Mouse (Mus musculus): ENCODE measurements around the gene Sbk3. TPM values are rescaled to one million over a fixed set of nuclear protein-coding genes. Genes with fewer than 3 reads are reported as not detected.

The Sbk3 gene
- total RNA-seq, 2 experiments from 2014 or later = 1.8 to 15.5 TPM

DNA sequence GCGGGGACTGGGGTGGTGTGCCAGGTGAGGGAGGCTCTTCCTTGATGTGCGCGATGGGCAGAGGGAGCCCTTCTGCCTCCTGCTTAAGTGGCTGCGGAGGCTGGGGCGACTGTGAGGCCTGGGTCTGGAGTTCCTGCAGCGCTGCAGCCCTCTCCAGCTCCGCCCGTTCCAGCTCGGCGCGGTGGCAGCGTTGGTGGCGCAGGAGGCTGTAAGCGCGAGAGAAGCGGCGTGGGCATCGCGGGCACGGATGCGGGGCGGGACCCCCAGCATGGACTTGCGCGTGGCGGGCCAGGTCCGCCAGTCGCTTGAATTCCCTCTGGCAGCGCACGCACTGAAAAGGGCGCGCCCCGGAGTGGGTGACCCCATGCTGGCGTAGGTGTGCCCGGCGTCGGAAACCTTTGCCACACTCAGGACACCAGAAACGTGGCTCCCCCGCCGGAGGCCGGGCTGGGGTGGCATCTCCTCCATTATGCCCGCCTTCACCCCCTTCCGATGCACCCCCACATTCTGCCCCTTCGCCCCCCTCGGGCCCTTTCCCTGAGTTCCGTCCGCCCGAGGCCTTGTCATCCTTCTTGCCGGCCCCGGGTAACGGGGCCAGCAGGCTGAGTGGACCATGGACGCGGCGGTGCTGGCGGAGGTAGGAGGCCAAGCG, 22.5 kb upstream of the Sbk3 start:
- no peak for DNase-seq (ENCODE audit: low spot score)

DNA sequence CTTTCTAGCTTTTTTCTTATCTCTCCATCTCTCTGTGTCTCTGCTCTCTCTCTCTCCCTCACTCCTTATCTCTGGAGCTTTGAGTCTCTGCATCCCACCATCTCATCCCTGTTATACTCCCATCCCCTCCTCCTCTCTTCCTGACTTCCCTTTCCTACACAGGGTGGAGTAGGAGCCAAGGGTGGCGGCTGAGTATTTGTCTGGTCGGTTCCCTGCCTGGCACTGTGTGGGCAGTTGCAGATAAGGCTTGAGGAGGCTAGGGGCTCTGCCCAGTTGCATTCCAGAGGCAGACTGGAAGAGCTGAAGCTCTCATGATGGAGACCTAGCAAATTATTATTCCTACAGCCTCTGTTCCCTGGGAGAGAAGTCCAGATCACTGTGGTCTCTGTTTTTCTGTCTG, 17.3 kb upstream of the Sbk3 start:
- DNase-seq (ENCODE audit: low spot score) = no peak

DNA sequence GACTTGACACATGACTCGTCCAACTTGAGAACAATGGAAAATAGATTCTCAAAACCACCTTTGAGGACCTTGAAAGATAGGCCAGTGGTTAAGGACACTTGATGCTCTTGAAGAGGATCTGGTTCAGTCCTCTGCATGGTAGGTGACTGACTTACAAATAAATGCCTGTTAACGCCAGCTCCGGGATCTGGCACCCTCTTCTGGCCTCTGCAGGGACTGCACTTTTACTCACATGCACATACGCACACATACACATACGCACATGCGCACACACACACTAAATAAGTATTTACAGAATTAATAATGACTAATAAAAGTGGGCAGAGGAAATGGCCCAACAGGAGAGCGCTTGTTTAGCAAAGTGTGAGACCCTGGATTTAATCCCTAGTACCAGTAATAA, 5.9 kb upstream of the Sbk3 start:
- DNase-seq (ENCODE audit: low spot score) = no peak

DNA sequence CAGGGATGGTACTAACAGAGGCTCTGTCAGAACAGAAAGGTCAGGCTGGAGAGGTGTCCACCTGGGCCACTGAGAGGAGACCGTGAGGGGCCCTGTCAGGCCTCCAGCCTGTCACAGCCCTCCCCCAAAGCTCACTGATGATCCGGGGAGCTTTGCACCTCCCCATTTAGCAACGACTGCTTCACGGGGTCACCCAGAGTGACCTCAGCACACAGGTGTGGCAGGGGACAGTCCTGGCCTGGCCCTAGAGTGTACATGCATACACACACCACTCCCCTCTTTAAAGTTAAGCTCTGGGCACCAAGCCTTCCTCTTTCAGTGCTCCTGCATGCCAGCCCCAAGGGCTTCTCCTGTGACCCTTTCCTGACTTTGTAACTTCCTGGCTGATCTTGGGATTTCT, 4.5 kb upstream of the Sbk3 start:
- DNase-seq (ENCODE audit: low spot score) = no peak

DNA sequence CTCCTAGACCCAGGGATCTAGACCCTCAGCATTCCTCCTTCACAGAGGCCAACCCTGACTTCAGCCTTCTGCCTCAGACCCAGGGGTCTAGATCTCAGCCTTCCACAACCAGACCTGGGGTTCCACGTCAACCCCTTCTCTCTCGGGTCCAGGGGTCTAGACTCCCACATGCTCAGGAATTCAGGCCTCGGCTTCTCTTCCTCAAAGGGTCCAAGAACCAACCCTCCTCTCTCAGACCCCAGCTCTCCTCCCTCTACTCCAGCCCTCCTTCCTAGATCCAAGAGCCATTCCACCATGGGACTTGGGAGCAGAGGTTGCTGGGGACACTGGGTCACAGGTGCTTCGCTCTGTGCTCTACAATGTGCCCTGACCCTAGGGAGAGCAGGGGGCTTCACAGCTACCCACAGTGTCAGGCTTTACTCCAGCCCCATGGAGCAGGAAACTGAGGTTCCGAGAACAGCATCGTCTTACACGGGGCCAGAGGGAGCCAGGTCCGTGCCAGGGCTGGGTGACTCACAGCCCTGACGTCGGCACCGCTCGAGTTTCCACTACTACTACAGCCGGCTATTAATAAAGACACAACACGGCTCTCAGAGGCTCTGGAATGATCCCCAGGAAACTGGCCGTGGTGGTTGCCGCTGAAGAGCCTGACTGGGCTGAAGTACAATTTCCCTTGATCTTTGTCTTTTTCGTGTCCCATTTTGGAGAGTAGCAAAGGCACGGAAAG, 1.5 kb upstream of the Sbk3 start:
- peak; percentile 87 for DNase-seq (ENCODE audit: low spot score)

DNA sequence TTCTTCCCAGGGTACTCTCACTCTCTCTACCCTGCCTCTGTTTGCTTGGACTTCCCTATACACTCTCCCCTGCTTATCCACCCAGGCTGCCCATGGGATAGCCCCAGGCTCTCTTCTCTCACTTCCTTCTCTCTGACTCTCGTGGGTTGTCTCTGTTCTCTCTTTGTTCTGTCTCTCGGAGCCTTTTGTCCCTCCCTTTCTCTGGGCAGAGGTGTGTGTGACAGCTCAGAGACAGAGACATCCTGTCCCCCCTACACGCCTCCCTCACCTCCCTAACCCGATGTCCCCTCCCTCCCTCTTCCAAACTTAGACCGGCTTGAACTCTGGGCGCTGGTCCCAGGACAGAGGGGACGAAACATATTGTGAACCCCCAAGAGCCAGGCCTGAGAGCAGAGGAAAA, 742 bp upstream of the Sbk3 start:
- no peak for DNase-seq (ENCODE audit: low spot score)

DNA sequence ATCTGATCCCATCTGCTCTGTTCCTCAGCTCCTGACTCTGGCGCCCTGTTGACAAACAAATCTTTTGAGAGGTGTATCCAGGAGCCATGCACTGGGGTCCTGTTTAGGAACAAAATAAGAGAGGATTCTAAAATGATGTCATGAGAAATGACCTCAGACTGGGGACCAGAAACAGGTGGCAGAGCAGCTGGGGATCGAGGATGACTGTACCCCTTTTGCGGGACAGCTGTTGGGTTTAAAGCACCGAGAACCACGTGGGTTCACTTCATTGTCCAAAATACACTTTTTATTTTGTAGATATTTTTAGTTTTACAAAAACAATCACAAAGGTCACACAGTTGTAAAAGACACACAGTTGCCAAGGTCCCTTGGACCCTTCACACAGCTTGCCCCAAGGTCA, 6.0 kb downstream of the Sbk3 start:
- no peak for DNase-seq (ENCODE audit: low spot score)

DNA sequence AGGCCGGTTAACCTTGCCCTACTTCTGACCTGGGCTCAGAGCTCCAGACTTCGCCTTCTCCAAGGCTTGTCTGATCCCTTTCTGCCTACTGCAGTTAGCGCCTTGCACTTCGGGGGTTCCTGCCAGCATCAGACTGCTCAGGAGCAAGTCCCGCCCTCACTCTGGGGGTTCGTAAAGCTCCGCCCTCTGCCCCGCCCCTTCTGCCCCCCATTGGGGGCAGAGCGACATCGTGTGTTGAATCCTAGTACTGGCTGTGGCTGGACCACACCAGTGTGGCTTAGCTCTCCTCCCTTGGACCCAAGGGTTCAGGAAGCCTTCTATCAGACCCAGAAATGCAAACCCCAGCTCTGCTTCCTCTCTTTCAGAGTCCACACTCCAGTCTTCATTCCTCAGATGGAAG, 6.7 kb downstream of the Sbk3 start, which contains the start of gene Sbk2:
Gene Sbk2, minus strand, starts transcription at position 135 of the 400 bp plus-strand sequence.
- peak; percentile 93 for DNase-seq (ENCODE audit: low spot score)

DNA sequence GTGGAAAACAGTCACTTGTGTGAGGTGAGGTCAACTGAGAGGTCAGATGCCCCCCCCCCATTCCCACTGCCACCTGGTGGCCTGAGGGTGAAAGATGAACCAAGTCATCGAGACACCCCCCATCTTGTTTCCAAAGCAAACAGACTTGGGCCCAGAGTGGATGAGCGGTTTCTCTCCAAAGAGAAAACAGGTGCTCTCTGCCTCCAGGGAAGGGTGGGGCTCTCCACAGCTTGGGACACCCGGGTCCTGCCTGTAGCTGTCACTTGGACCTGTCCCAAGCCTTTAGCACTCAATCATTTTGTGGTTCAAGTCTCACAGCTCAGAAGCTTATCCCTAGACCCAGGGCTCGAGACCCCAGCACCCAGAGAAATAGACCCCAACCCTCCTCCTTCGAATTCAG, 7.4 kb downstream of the Sbk3 start:
- DNase-seq (ENCODE audit: low spot score) = peak; percentile 34

DNA sequence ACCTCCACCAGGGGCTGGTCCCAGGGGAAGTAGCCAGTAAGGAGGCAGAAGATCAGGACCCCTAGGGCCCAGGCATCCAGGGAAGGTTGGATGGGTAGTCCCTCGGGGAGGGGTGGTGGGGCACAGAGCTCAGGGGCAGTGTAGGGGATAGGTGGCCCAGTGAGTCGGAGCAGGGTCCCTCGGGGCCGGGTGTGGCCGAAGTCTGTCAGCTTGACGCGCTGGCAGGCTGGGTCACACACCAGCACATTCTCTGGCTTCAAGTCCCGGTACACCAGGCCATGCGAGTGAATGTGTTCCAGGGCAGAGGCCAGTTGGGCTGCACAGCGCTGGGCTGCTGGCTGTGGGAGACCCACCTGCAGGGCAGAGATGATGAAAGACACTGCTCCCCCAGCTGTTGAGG, 13.6 kb downstream of the Sbk3 start:
- no peak for DNase-seq (ENCODE audit: low spot score)

DNA sequence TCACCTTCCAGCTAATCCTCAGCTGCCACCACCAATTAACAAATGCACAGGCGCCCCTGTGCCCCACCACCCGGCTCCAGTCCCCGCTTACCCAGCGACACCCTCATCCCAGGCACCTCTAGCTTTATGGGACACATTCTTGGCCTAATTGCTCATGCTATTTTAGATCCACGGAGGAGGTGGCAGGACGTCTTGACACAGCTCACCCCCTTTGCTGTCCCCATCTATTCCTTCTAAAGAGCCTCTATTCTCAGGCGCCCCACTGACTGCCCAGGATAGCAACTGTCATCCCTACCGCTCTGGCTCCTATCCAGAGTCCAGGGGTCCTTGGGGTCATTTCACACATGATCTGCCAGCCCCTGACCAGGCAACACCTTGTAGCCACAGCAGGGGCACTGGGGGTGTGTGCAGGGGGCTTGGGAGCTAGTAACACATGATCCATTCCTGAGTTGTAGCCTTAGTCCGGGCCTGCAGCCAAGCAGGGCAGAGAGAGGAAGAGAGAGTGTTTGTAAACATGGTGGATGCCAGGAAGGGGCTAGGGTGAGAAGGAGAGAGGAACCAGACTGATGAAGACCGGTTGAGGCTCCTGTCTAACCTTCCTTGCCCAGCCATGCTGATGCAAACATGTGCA, 17.0 kb downstream of the Sbk3 start:
- DNase-seq (ENCODE audit: low spot score) = peak; percentile 48

DNA sequence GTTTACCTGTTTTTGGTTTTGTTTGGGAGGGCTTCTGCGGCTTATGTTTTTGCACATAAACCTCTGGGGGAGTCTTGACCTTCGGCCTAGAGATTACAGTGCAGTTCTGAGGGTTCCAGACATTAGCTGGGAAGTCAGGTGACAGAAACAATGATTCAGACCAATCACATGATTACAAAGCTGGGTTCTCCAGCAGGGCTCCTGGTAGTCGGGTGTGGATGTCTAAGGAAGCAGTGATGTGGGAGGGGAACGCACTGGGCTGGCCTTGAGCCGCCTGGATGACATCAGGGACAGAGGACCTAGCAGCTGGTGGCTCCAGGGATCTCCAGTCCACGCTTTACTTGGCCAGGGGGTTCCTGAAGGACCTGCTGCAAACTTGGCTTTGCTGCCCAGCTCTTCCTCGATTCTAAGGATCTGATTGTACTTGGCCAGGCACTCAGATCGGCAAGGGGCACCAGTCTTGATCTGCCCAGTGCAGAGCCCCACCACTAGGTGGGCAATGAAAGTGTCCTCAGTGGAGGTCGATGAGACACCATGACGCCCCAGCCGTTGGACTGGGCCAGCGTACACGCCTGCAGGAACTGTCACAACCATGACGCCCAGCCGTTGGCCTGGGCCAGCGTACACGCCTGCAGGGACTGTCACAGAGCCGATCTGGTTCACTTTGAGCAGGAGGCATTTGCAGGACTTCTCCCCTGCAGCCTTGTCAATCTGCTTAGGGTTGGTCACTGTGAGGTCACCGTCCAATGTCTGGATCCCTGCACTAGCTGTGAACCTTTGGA, 20.2 kb downstream of the Sbk3 start:
- no peak for DNase-seq (ENCODE audit: low spot score)

DNA sequence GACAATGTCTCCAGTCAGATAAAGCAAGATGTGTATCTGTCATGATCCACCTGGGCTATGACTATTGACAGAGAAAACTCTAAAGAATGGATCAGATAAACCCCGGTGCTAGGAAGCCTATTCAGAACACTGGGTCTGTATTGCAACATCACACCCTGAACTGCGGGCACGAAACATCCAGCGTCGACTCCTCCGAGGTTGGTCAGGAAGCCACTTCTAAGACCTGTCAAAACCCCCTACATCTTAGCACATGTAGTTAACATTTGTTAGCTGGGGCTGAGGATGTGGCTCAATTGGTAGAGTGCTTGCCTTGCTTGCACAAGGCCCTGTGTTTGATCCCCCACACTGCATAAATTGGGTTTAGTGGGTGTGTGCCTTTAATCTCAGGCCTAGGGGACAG, 22.6 kb downstream of the Sbk3 start:
- DNase-seq (ENCODE audit: low spot score) = no peak

DNA sequence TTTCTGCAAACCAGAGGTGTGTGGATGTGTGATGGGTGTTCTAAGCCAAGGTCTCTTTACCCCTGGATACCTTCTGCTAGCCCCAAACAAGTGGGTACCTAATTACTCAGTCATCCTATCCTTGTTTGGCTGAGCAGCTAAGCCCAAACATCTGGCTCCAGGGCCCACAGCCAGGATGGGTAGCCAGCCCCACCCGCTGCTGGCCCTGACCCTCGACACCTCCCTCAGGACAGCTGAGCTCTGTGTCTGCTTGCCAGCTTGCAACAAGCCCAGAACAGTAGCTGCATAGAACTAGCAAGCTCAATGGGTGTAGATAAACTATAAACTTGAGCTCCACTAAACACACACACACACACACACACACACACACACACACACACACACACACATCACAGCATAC, 23.1 kb downstream of the Sbk3 start:
- DNase-seq (ENCODE audit: low spot score) = peak; percentile 86

DNA sequence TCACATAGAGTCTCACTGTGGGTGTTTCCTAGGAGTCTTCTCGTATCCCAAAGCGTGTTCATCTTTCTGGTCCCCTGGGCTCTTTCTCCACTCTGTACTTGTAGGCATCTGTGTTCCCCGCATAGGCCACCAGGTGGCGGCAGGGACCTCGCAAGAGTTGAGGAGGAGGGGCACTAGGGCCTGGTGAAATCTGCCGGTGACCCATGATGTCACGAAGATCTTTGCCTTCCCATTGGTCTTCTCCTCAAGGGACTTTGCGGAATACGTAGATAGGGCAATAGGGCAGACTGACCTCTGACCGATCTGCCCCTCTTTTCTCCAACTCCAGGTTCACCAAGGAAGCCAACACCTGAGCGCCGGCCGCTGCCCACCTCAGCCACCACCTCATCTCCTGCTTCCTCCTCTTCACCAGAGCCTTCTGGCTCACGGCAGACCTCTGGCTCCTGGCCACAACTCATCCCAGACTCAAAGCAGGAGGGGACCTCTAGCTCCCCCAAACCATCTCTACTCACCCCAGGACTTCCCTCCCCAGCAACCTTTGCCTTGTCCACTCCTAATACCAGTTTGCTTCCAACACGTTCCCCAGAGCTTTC, 27.6 kb downstream of the Sbk3 start:
- peak; percentile 96 for DNase-seq (ENCODE audit: low spot score)

DNA sequence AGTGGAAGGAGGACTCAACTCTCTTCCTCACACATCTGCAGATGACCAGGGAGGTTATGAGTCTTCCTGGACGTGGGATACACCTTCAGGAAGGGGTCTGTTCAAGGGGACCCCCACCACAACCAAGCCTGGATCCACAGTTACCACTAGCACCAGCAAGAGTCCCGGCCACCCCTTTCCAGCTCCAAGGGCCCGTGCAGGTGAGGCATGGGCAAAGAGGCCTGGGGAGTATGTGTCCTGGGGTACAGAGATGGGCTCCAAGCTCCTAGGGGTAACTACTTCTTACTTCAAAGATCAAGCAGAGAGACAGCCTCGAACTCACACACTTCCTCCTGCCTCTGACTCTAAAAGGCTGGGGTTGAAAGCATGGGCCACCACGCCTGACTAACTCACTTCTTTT, 28.3 kb downstream of the Sbk3 start:
- no peak for DNase-seq (ENCODE audit: low spot score)

DNA sequence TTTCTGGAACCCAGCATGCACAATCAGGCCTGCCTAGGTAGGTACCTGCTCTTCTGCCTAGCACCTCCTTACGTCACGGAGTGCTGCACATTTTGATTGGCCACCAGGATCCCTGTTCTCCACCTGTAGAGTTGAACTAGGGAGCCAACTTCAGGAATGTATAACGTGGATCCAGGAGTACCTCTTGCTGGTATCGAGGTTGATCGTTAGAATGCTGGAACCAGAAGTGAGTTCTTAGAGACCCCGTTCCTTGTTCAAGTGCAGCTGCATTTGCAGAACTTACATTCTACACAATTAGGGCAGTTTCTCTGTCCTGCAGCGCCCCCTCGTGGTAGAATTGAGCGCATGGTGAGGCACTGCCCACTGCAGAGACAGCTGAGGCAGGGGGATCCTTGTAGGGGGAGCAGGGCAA, 30.9 kb downstream of the Sbk3 start:
- DNase-seq (ENCODE audit: low spot score) = peak; percentile 87

DNA sequence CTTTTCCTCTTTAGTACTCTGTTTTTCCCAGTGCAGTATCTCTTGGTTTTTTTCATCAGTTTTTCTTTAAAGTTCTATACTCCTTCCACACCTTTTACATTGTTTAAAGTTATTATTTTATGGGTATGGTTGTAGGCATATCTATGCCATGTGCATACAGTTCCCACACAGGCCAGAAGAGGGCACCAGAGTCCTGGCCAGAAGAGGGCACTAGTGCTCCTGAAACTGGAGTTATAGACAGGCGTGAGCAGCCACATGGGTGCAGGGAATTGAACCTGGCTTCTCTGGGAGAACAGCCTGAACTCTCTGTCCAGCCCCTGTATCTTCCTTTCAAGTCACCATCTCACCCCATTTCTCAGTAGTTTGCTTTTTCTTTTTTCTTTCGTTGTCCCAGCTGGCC, 32.5 kb downstream of the Sbk3 start:
- DNase-seq (ENCODE audit: low spot score) = peak; percentile 81

DNA sequence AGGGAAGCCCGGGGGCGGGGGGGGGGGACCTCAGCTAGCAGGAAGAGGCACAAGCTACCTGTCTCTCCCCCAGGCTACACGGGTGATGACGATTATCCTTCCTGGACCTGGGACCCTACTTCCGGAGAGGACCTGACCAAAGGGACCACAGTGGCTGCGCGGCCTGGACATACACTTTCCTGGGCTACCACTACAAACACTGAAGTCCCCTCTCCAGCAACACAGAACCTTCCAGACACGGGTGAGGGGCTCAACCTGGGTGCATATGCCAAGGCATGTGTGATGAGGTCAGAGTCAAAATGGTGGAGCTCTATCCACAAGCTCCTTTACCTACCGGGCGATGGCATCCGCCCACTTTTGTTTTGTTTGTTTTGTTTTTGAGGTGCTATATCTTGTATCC, 33.6 kb downstream of the Sbk3 start:
- no peak for DNase-seq (ENCODE audit: low spot score)

DNA sequence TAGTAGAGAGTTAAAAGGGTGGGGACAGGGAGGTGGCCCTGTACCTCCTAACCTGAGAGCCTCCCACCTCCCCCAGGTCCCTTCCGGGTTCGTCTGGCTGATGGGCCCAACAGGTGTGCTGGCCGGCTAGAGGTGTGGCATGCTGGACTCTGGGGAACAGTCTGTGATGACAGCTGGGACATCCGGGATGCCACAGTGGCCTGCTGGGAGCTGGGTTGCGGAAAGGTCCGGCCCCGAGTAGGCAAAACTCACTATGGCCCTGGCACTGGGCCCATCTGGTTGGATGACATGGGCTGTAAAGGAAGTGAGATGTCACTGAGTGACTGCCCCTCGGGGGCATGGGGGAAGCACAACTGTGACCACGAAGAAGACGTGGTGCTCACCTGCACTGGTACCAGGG, 34.1 kb downstream of the Sbk3 start:
- no peak for DNase-seq (ENCODE audit: low spot score)

DNA sequence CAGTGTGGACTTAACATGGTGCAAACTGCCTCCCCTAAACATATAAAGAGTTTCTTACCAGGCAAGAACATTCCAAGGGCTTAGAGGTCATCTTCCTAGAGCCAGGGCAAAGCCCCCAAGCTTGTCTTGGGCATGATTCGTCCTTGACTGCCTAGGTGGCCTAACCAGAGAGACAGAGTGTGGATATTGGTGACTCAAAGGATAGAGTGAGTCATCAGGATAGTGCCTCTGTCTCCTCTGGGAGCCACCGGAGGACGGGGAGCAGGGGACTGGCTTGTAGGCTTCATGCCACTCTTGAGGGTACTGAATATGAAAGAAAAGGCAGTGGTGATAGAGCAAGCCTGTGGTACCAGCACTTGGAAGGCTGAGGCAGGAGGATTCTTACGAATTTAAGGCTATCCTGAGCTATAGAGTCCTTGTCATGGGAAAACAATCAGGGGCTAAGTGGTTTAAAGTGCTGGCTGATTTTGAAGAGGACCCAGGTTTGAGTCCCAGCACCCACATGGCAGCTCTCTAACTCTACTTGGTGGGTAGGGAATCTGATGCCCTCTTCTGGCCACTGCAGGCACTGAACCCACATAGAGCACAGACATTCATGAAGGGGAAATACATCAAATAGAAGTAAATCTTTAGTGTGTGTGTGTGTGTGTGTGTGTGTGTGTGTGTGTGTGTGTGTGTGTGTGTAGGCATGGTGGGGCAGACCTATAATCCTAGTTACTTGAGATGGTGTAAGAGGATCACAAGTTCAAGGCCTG, 36.6 kb downstream of the Sbk3 start:
- DNase-seq (ENCODE audit: low spot score) = no peak

Measured in gastrocnemius, adult 18-20 months (tissue).